28 mouse cellular contexts compared by ENCODE assay signal in the genomic region with DNA sequence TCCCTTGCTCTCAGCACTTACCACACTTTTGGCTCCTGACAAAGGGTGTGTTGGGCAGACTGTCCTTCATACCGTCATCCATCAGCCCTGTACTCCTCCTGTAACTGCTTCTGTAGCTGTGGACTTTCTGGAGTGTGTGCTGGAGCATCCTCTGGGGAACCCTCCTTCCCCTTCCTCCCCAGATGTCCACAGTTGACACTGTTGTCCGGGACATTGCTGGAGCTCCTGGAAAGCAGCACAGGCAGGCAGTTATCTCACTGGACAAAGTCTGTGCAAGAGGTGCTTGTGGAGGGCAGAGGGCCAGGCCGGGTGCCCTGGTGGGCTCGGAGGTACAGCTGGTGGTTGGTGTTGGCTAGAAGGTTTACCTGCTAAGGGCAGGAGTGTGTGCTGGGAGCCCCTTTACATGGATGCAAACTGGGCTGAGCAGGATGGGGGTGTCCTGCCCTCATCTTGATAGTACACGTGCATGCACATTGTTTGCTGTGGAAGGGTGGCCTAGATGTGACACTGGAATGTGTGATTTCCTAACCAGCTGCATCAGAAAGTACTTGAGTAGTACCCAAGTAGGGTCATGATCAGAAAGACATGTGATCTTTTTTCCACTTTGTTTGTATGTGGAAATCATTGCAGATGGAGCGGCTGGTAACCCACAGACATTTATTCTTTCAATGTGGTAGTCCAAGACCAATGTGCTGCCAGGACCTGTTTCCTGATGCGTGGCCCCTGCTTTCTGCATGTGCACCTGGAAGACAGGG.
A peak's percentile ranks its signal among the peaks of the same experiment; 100 is the strongest.
DNase-seq lines count a peak whose midpoint lies in the region; ATAC-seq and TF ChIP-seq lines count a peak whose summit lies in the region.
"Had no signal": no experiment of that assay in that cellular context is flagged by ENCODE, and none has a peak within 500 bp of the region (broad histone marks: within the 10 kb centered on the region; RNA-seq: fewer than 3 reads in every experiment).

No protein-coding gene starts in this region.

- no peak for TF ChIP-seq POLR2A in liver, adult 2 months (IDR thresholded peaks at IDR 0.05; ENCODE audit: extremely low read depth, insufficient read depth, low read length)

- ATAC-seq in liver, embryonic 11.5 days (replicated peaks; ENCODE audit: low FRiP score) = no peak
- ATAC-seq: forebrain, postnatal 0 days; intestine, postnatal 0 days; midbrain, embryonic 13.5 days; Patski had no signal

- no peak overlapping the region for H3K4me3 ChIP-seq in liver, adult 2 months (ENCODE audit: insufficient read depth, low read depth, low read length)
- no peak overlapping the region for H3K4me3 ChIP-seq in liver, embryonic 11.5 days (ENCODE audit: low read depth, low read length)
- H3K4me3 ChIP-seq: erythroblast, embryonic 14.5 days; limb, embryonic 10.5 days; limb, embryonic 15.5 days; midbrain, embryonic 13.5 days; neural tube, embryonic 13.5 days had no signal

- H3K79me2 ChIP-seq in liver, adult 2 months (ENCODE audit: control insufficient read depth, insufficient read depth, low read length) = peaks cover 38% of the 10 kb centered on the region

- no peak overlapping the region for H3K9ac ChIP-seq in liver, adult 2 months (ENCODE audit: low read depth, low read length)
- no peak overlapping the region for H3K9ac ChIP-seq in liver, embryonic 11.5 days (ENCODE audit: low read depth, low read length)
- H3K9ac ChIP-seq: forebrain, postnatal 0 days; hindbrain, embryonic 14.5 days; limb, embryonic 15.5 days; midbrain, embryonic 13.5 days; neural tube, embryonic 13.5 days had no signal

- H3K4me1 ChIP-seq in liver, adult 2 months (ENCODE audit: control insufficient read depth, insufficient read depth, low read length) = peaks cover 12% of the 10 kb centered on the region
- H3K4me1 ChIP-seq in liver, embryonic 11.5 days (replicated peaks; ENCODE audit: control insufficient read depth, insufficient read depth, low read length) = peaks cover 29% of the 10 kb centered on the region

- 27% methylated on average over 7 of the region's 7 CpGs for WGBS in liver, adult 2 months
- WGBS in liver, embryonic 11.5 days = 78% methylated on average over 7 of the region's 7 CpGs

- H3K36me3 ChIP-seq in liver, adult 2 months (ENCODE audit: control insufficient read depth, insufficient read depth, low read length) = no peaks in the 10 kb centered on the region
- H3K36me3 ChIP-seq in liver, embryonic 11.5 days (ENCODE audit: control insufficient read depth, insufficient read depth, low read length) = no peaks in the 10 kb centered on the region
- H3K36me3 ChIP-seq: midbrain, embryonic 13.5 days; neural tube, embryonic 13.5 days had no signal

- DNase-seq in adrenal gland, postnatal 14 days = peak; percentile 32
- no peak for DNase-seq in adrenal gland, adult (ENCODE audit: inconsistent age in 2 of 2, low spot score in 1 of 2)
- DNase-seq in liver, adult 2 months (ENCODE audit: extremely low read depth, low read depth, low spot score) = peak; percentile 87
- no peak for DNase-seq in liver, embryonic 11.5 days (ENCODE audit: low spot score)
- DNase-seq in adipocyte (ENCODE audit: low spot score) = peak; percentile 45
- peak; percentile 51 for DNase-seq in heart, postnatal 10 days
- no peak for DNase-seq in right cerebral cortex, adult 18-20 months
- DNase-seq in frontal cortex, postnatal 36 days (ENCODE audit: low spot score in 2 of 2) = no peak
- DNase-seq: adrenal gland, postnatal 36 days; cerebellum, adult 2 months; cerebellum, postnatal 14 days; forebrain, postnatal 0 days; gastrocnemius, postnatal 14 days; kidney, adult 9 months; kidney, postnatal 14 days; layer of hippocampus, adult 9-11 months; right cerebral cortex, postnatal 14 days; thymus, postnatal 36 days had no signal

- intact Hi-C loops in heart, postnatal 10 days (cut with DNase I) = no loop called here

- no peak overlapping the region for H3K4me2 ChIP-seq in liver, embryonic 11.5 days
- H3K4me2 ChIP-seq: hindbrain, embryonic 14.5 days; limb, embryonic 15.5 days; midbrain, embryonic 13.5 days; neural tube, embryonic 13.5 days had no signal

- H3K27me3 ChIP-seq in liver, adult 2 months (ENCODE audit: control insufficient read depth, insufficient read depth, low read length) = no peaks in the 10 kb centered on the region
- no peaks in the 10 kb centered on the region for H3K27me3 ChIP-seq in liver, embryonic 11.5 days (replicated peaks; ENCODE audit: control insufficient read depth, insufficient read depth, low read length)
- H3K27me3 ChIP-seq: limb, embryonic 15.5 days; midbrain, embryonic 13.5 days; neural tube, embryonic 13.5 days; Patski had no signal

- no peak overlapping the region for H3K27ac ChIP-seq in liver, adult 2 months (replicated peaks; ENCODE audit: insufficient read depth, low read depth, low read length)
- no peak overlapping the region for H3K27ac ChIP-seq in liver, embryonic 11.5 days (ENCODE audit: low read depth, low read length)
- H3K27ac ChIP-seq: hindbrain, embryonic 14.5 days; limb, embryonic 10.5 days; limb, embryonic 15.5 days; macrophage; midbrain, embryonic 13.5 days; neural tube, embryonic 13.5 days had no signal

- TF ChIP-seq CTCF in liver, adult 2 months (IDR thresholded peaks at IDR 0.05; ENCODE audit: low read depth, low read length) = no peak

- no peaks in the 10 kb centered on the region for H3K9me3 ChIP-seq in liver, embryonic 11.5 days (ENCODE audit: control insufficient read depth, low read length)
- H3K9me3 ChIP-seq: G1E; limb, embryonic 10.5 days; limb, embryonic 15.5 days; midbrain, embryonic 13.5 days; neural tube, embryonic 13.5 days had no signal

Comparison
In these comparisons a context has a peak if more than half of its experiments do, and no peak if none do; other contexts are left out.
1. DNase-seq: peak in adrenal gland, postnatal 14 days (single experiment), liver, adult 2 months (single experiment), adipocyte (single experiment) and heart, postnatal 10 days (2 of 2); none in adrenal gland, adult (0 of 2), liver, embryonic 11.5 days (single experiment), right cerebral cortex, adult 18-20 months (single experiment) and frontal cortex, postnatal 36 days (0 of 2).